Comparison of ENCODE assay signal across 10 mouse cellular contexts in genomic region chr1:119453731-119454130, GRCm38 (mm10). TPM values are rescaled to one million over a fixed set of nuclear protein-coding genes. Genes with fewer than 3 reads are reported as not detected.
DNase-seq lines count a peak whose midpoint lies in the region; ATAC-seq lines count a peak whose summit lies in the region.
"Had no signal": no experiment of that assay in that cellular context is flagged by ENCODE, and none has a peak within 500 bp of the region (broad histone marks: within the 10 kb centered on the region; RNA-seq: fewer than 3 reads in every experiment).

No protein-coding gene starts in this region.

- no peak overlapping the region for H3K4me2 ChIP-seq in heart, embryonic 12.5 days
- no peak overlapping the region for H3K4me2 ChIP-seq in liver, embryonic 11.5 days
- H3K4me2 ChIP-seq: hindbrain, embryonic 13.5 days had no signal

- no peaks in the 10 kb centered on the region for H3K36me3 ChIP-seq in heart, embryonic 12.5 days
- no peaks in the 10 kb centered on the region for H3K36me3 ChIP-seq in liver, embryonic 11.5 days (ENCODE audit: control insufficient read depth, insufficient read depth, low read length)
- H3K36me3 ChIP-seq: hindbrain, embryonic 13.5 days; midbrain, embryonic 10.5 days had no signal

- ATAC-seq in heart, embryonic 12.5 days (ENCODE audit: insufficient number of reproducible peaks, low FRiP score): no peak
- ATAC-seq in liver, embryonic 11.5 days (replicated peaks; ENCODE audit: low FRiP score): no peak
- no peak for ATAC-seq in activated CD4-positive, CD25-positive, alpha-beta regulatory T cell, adult 4 months

- H3K4me1 ChIP-seq in heart, embryonic 12.5 days (replicated peaks): peaks cover 6% of the 10 kb centered on the region
- H3K4me1 ChIP-seq in liver, embryonic 11.5 days (replicated peaks; ENCODE audit: control insufficient read depth, insufficient read depth, low read length): no peaks in the 10 kb centered on the region
- H3K4me1 ChIP-seq: midbrain, embryonic 10.5 days had no signal

- peaks cover 14% of the 10 kb centered on the region for H3K27me3 ChIP-seq in heart, embryonic 12.5 days (replicated peaks)
- H3K27me3 ChIP-seq in liver, embryonic 11.5 days (replicated peaks; ENCODE audit: control insufficient read depth, insufficient read depth, low read length): peaks cover 8% of the 10 kb centered on the region; the same call in 1 of the 2 replicates

- H3K9me3 ChIP-seq in heart, embryonic 12.5 days (replicated peaks): no peaks in the 10 kb centered on the region
- H3K9me3 ChIP-seq in liver, embryonic 11.5 days (ENCODE audit: control insufficient read depth, low read length): no peaks in the 10 kb centered on the region
- H3K9me3 ChIP-seq: hindbrain, embryonic 13.5 days; midbrain, embryonic 10.5 days had no signal

- no peak overlapping the region for H3K9ac ChIP-seq in heart, embryonic 12.5 days
- no peak overlapping the region for H3K9ac ChIP-seq in liver, embryonic 11.5 days (ENCODE audit: low read depth, low read length)
- H3K9ac ChIP-seq: hindbrain, embryonic 13.5 days had no signal

- 61% methylated on average over 4 of the region's 4 CpGs for WGBS in heart, embryonic 12.5 days
- WGBS in liver, embryonic 11.5 days: 71% methylated on average over 3 of the region's 4 CpGs

- DNase-seq in heart, postnatal 4 days: peak; percentile 42
- DNase-seq in urinary bladder, postnatal 14 days (ENCODE audit: low spot score): peak; percentile 53
- DNase-seq in urinary bladder, adult 2 months (ENCODE audit: low spot score): no peak
- peak; percentile 47 for DNase-seq in gastrocnemius, adult 18-20 months (ENCODE audit: low spot score)
- DNase-seq in liver, embryonic 11.5 days (ENCODE audit: low spot score): no peak

- no peak overlapping the region for H3K27ac ChIP-seq in heart, embryonic 12.5 days (ENCODE audit: poor library complexity, severe bottlenecking)
- no peak overlapping the region for H3K27ac ChIP-seq in liver, embryonic 11.5 days (ENCODE audit: low read depth, low read length)
- H3K27ac ChIP-seq: hindbrain, embryonic 13.5 days; left cerebral cortex, adult 2 months; midbrain, embryonic 10.5 days had no signal

- no peak overlapping the region for H3K4me3 ChIP-seq in heart, embryonic 12.5 days
- H3K4me3 ChIP-seq in liver, embryonic 11.5 days (ENCODE audit: low read depth, low read length): no peak overlapping the region
- H3K4me3 ChIP-seq: hindbrain, embryonic 13.5 days; left cerebral cortex, adult 2 months; midbrain, embryonic 10.5 days had no signal

RNA-seq across cellular contexts. Expression of gene Inhbb, which starts 31.7 kb away (rescaled TPM):
- 1 to 10 TPM; 1.4 to 1.8 TPM for total RNA-seq in heart, postnatal 4 days (2021)
- polyA plus RNA-seq in heart, embryonic 12.5 days (2016; fragmentation: Nextera tagmentation; extraction: Ambion mirVana): 0.26 and 0.49 TPM in 2 replicates
- polyA plus RNA-seq in urinary bladder, adult 2 months (2012; rRNA removed): 4.3 and 5.1 TPM in 2 replicates
- total RNA-seq in gastrocnemius, adult 18-20 months (2021): 1 to 10 TPM in 1 of 2 experiments, under 1 TPM in 1; 0.82 to 1.7 TPM
- polyA plus RNA-seq in liver, embryonic 11.5 days (2014; fragmentation: Nextera tagmentation; extraction: Ambion mirVana): 0.06 and 0.11 TPM in 2 replicates
- not detected for polyA plus RNA-seq in activated CD4-positive, CD25-positive, alpha-beta regulatory T cell, adult 4 months (2017; shearing (Covaris generic))

RNA-seq across cellular contexts. Expression of gene Ralb, which starts 50.9 kb away (rescaled TPM):
- total RNA-seq in heart, postnatal 4 days (2021): 10 to 100 TPM; 59.2 to 62.2 TPM
- 184 and 194 TPM in 2 replicates for polyA plus RNA-seq in heart, embryonic 12.5 days (2016; fragmentation: Nextera tagmentation; extraction: Ambion mirVana)
- polyA plus RNA-seq in urinary bladder, adult 2 months (2012; rRNA removed): 53.3 and 59.1 TPM in 2 replicates
- 1 to 10 TPM; 6.6 to 9.4 TPM for total RNA-seq in gastrocnemius, adult 18-20 months (2021)
- polyA plus RNA-seq in liver, embryonic 11.5 days (2014; fragmentation: Nextera tagmentation; extraction: Ambion mirVana): 92.1 and 96.8 TPM in 2 replicates
- 10 to 100 TPM; 12.2 to 14.2 TPM for polyA plus RNA-seq in activated CD4-positive, CD25-positive, alpha-beta regulatory T cell, adult 4 months (2017; shearing (Covaris generic))

Comparison
In these comparisons a context has a peak if more than half of its experiments do, and no peak if none do; other contexts are left out.
1. DNase-seq: peak in heart, postnatal 4 days (single experiment), urinary bladder, postnatal 14 days (single experiment) and gastrocnemius, adult 18-20 months (single experiment); none in urinary bladder, adult 2 months (single experiment) and liver, embryonic 11.5 days (single experiment).